Mouse (Mus musculus): ENCODE data around the gene Anapc4. TPM values are rescaled to one million over a fixed set of nuclear protein-coding genes. Genes with fewer than 3 reads are reported as not detected.

Anapc4 gene
- total and polyA plus RNA-seq, 2 experiments from 2014 or later = 45.8 to 73.8 TPM

DNA sequence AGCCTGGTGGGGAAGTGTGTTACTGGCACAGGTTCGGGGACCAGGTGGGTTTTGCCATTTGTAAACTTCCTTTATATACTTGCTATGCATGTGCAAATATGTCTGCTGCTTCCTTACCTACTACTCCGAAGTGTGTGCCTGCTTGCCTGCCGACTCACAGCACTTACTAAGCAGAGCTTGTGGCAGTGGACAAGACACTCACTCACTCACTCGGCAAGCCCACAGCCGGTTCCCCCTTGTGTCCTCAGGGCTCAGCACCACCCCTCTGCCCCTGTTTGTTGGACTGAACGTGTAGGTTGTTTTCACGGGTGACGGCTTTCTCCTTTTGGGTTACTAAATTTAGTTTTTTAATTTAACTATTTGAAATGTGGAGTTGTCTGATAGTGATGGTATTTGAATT, 27.5 kb upstream of the Anapc4 start:
- Histone ChIP-seq H3K27ac (no peak overlapping the region), H3K4me1 (ENCODE audit: insufficient read depth, low read length) (no peaks in the 10 kb centered on the region), H3K9me3 (ENCODE audit: low read length) (no peaks in the 10 kb centered on the region), H3K4me2 (ENCODE audit: low read depth, low read length) (no peak overlapping the region), H3K9ac (replicated peaks; ENCODE audit: low read length) (no peak overlapping the region), H3K4me3 (ENCODE audit: low read length) (no peak overlapping the region), H3K27me3 (ENCODE audit: insufficient read depth, low read length) (no peaks in the 10 kb centered on the region), H3K36me3 (ENCODE audit: insufficient read depth, low read length) (0 out of 2 replicates have a peak, but pooled peaks cover 5% of the 10 kb centered on the region)
- 77% methylated on average over 8 of the region's 8 CpGs for WGBS
- no peak for TF ChIP-seq CTCF (IDR thresholded peaks at IDR 0.05; ENCODE audit: low read depth)
- ATAC-seq (no peak), DNase-seq (ENCODE audit: low spot score) (no peak)

DNA sequence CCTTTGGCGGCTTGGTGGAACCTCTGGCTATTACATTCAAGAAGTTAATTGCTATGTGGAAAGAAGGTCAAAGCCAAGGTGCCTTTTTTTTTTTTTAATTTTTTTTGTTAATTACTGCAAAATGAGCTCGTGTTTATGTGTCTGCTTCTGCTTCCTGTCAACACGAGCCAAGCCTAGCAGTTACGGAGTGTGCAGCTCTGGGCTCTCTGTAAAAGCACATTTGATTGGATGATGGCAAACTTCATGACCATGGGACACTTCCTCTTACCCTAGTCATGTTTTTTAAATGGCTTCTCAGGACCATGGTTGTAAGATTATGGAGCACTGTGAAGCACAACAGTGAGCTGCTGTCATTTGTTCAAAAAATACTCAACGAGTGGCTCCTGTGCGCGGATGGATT, 26.8 kb upstream of the Anapc4 start:
- H3K27me3 ChIP-seq (ENCODE audit: insufficient read depth, low read length) = no peaks in the 10 kb centered on the region
- 91% methylated on average over 7 of the region's 7 CpGs for WGBS
- no peak for TF ChIP-seq CTCF (IDR thresholded peaks at IDR 0.05; ENCODE audit: low read depth)
- ATAC-seq (no peak), DNase-seq (ENCODE audit: low spot score) (no peak)
- 0 out of 2 replicates have a peak, but pooled peaks cover 5% of the 10 kb centered on the region for H3K36me3 ChIP-seq (ENCODE audit: insufficient read depth, low read length)
- no peaks in the 10 kb centered on the region for H3K9me3 ChIP-seq (ENCODE audit: low read length)
- no peak overlapping the region for H3K4me2 ChIP-seq (ENCODE audit: low read depth, low read length)
- H3K9ac ChIP-seq (replicated peaks; ENCODE audit: low read length) = no peak overlapping the region
- no peak overlapping the region for H3K27ac ChIP-seq
- H3K4me1 ChIP-seq (ENCODE audit: insufficient read depth, low read length) = no peaks in the 10 kb centered on the region
- no peak overlapping the region for H3K4me3 ChIP-seq (ENCODE audit: low read length)

DNA sequence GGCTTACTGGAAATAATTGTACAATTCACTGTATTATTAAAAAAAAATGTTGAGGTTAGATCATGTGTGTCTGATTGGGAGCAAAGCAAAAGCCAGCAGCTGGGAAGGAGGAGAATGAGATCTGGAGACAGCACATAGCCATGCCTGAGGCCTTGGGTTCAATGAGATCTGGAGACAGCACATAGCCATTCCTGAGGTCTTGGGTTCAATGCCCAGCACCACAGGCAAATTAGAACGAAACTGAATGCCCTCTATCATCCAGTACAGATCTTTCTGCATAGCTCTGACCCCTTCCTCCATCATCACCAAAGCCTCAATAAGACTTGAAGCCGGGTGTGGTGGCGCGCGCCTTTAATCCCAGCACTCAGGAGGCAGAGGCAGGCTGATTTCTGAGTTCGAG, 23.4 kb upstream of the Anapc4 start:
- no peaks in the 10 kb centered on the region for H3K4me1 ChIP-seq (ENCODE audit: insufficient read depth, low read length)
- no peak overlapping the region for H3K4me2 ChIP-seq (ENCODE audit: low read depth, low read length)
- ATAC-seq = no peak
- H3K27me3 ChIP-seq (ENCODE audit: insufficient read depth, low read length) = no peaks in the 10 kb centered on the region
- no peak overlapping the region for H3K27ac ChIP-seq
- TF ChIP-seq CTCF (IDR thresholded peaks at IDR 0.05; ENCODE audit: low read depth) = no peak
- no peak for DNase-seq (ENCODE audit: low spot score)
- H3K9me3 ChIP-seq (ENCODE audit: low read length) = no peaks in the 10 kb centered on the region
- no peak overlapping the region for H3K4me3 ChIP-seq (ENCODE audit: low read length)
- H3K9ac ChIP-seq (replicated peaks; ENCODE audit: low read length) = no peak overlapping the region
- H3K36me3 ChIP-seq (ENCODE audit: insufficient read depth, low read length) = 0 out of 2 replicates have a peak, but pooled peaks cover 5% of the 10 kb centered on the region
- WGBS = 90% methylated on average over 6 of the region's 6 CpGs

DNA sequence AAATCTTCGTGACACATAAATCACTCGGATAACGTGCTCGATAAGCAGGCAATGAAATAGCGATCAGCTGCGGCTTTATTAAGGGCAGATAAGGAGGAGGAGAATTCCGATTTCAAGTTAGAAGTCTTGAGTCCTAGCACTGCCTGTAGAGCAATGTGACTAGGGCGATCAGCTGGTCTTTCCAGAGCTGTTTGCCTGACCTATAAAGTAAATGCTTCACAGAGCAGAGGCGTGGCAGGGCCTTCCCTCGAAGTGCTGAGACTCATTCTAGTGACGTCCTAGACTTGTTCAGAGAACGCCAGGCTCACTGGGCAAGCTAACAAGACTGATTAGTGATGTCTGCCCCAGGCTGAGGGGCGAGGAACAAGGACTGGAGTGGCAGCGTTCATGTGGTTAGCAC, 22.8 kb upstream of the Anapc4 start:
- Histone ChIP-seq H3K27me3 (ENCODE audit: insufficient read depth, low read length) (no peaks in the 10 kb centered on the region), H3K4me1 (ENCODE audit: insufficient read depth, low read length) (no peaks in the 10 kb centered on the region), H3K4me3 (ENCODE audit: low read length) (no peak overlapping the region), H3K9me3 (ENCODE audit: low read length) (no peaks in the 10 kb centered on the region), H3K4me2 (ENCODE audit: low read depth, low read length) (no peak overlapping the region), H3K36me3 (ENCODE audit: insufficient read depth, low read length) (0 out of 2 replicates have a peak, but pooled peaks cover 5% of the 10 kb centered on the region), H3K9ac (replicated peaks; ENCODE audit: low read length) (no peak overlapping the region), H3K27ac (no peak overlapping the region)
- 92% methylated on average over 14 of the region's 14 CpGs for WGBS
- TF ChIP-seq CTCF (IDR thresholded peaks at IDR 0.05; ENCODE audit: low read depth) = no peak
- ATAC-seq (no peak), DNase-seq (ENCODE audit: low spot score) (no peak)

DNA sequence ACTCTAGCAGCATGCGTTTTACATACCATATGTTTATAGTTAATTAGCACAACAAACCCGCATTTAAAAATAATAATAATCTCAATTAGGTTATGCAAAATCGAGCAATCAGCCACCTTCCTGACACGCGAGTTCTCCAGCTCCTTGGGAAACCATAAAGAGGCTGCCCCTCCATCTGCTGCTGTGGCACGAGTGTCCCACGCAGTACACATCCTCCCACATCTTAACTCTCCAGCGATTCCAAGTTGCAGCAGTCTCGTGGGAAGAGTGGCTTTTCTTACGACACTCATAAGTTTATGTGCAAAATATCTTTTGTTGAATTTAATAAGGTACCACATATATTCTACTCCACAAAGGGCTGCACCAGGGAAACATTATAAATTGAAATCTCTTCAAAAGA, 21.4 kb upstream of the Anapc4 start:
- no peak overlapping the region for H3K27ac ChIP-seq
- ATAC-seq (no peak), DNase-seq (ENCODE audit: low spot score) (no peak)
- TF ChIP-seq CTCF (IDR thresholded peaks at IDR 0.05; ENCODE audit: low read depth) = no peak
- H3K27me3 ChIP-seq (ENCODE audit: insufficient read depth, low read length) = no peaks in the 10 kb centered on the region
- WGBS = 79% methylated on average over 10 of the region's 10 CpGs
- H3K4me2 ChIP-seq (ENCODE audit: low read depth, low read length) = no peak overlapping the region
- H3K9me3 ChIP-seq (ENCODE audit: low read length) = no peaks in the 10 kb centered on the region
- H3K4me1 ChIP-seq (ENCODE audit: insufficient read depth, low read length) = no peaks in the 10 kb centered on the region
- 0 out of 2 replicates have a peak, but pooled peaks cover 1% of the 10 kb centered on the region for H3K36me3 ChIP-seq (ENCODE audit: insufficient read depth, low read length)
- no peak overlapping the region for H3K4me3 ChIP-seq (ENCODE audit: low read length)
- no peak overlapping the region for H3K9ac ChIP-seq (replicated peaks; ENCODE audit: low read length)

DNA sequence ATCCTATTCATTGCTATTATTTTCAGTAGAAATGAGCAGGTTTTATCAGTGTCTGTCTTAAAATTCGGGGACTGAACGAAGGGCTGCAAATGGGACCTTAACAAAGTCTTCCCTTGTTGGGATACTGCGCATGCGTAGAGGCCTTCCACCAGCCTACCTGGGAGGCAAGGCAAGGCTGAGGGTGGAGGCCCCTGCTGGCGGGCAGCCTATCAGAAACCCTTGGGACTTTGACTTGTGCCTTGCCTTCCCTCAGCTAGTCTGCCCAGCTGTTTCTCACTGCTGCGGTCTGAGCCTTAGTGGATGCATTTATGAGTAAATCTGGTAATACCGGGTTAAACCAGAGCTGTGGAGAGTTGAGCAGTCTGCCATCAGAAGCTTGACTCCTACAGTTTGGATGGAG, 20.5 kb upstream of the Anapc4 start:
- 93% methylated on average over 7 of the region's 7 CpGs for WGBS
- no peak overlapping the region for H3K4me3 ChIP-seq (ENCODE audit: low read length)
- no peak overlapping the region for H3K9ac ChIP-seq (replicated peaks; ENCODE audit: low read length)
- H3K9me3 ChIP-seq (ENCODE audit: low read length) = no peaks in the 10 kb centered on the region
- no peak overlapping the region for H3K4me2 ChIP-seq (ENCODE audit: low read depth, low read length)
- H3K27ac ChIP-seq = no peak overlapping the region
- DNase-seq (ENCODE audit: low spot score) (no peak), ATAC-seq (no peak)
- H3K36me3 ChIP-seq (ENCODE audit: insufficient read depth, low read length) = no peaks in the 10 kb centered on the region
- no peaks in the 10 kb centered on the region for H3K4me1 ChIP-seq (ENCODE audit: insufficient read depth, low read length)
- no peak for TF ChIP-seq CTCF (IDR thresholded peaks at IDR 0.05; ENCODE audit: low read depth)
- no peaks in the 10 kb centered on the region for H3K27me3 ChIP-seq (ENCODE audit: insufficient read depth, low read length)

DNA sequence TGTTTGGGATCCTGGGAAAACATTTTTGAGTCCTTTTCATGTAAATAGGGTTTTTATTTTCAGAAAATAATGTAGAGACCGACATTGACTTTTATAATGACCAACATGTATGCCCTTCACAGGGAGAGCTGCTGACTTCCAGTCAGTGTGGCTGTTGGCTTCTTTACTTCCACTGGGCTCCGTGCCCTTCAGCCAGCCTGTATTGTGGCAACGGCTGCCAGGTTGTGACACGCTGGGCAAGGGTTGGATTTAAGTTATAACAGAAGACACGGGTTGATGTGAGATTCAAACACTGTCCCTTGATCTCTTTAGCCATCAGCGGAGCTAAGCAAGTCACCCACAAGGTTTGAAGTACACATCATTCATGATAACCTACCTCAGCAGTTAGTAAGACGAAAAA, 15.1 kb upstream of the Anapc4 start:
- H3K4me2 ChIP-seq (ENCODE audit: low read depth, low read length) = no peak overlapping the region
- no peak for ATAC-seq
- H3K27me3 ChIP-seq (ENCODE audit: insufficient read depth, low read length) = no peaks in the 10 kb centered on the region
- no peak for TF ChIP-seq CTCF (IDR thresholded peaks at IDR 0.05; ENCODE audit: low read depth)
- H3K9ac ChIP-seq (replicated peaks; ENCODE audit: low read length) = no peak overlapping the region
- H3K9me3 ChIP-seq (ENCODE audit: low read length) = no peaks in the 10 kb centered on the region
- 83% methylated on average over 7 of the region's 7 CpGs for WGBS
- peaks cover 4% of the 10 kb centered on the region; the same call in 1 of the 2 replicates for H3K36me3 ChIP-seq (ENCODE audit: insufficient read depth, low read length)
- no peak overlapping the region for H3K4me3 ChIP-seq (ENCODE audit: low read length)
- H3K27ac ChIP-seq = no peak overlapping the region
- DNase-seq (ENCODE audit: low spot score) = no peak
- no peaks in the 10 kb centered on the region for H3K4me1 ChIP-seq (ENCODE audit: insufficient read depth, low read length)
